Mouse (Mus musculus) ES-CJ7 (cell line): ENCODE data around the gene Btf3l4.

Experiments
- DNase-seq: peaks from one replicate; pipeline ENCODE4 v3.0.0; 2011; ENCODE audit warnings: low read depth, low spot score

Gene Btf3l4

DNA sequence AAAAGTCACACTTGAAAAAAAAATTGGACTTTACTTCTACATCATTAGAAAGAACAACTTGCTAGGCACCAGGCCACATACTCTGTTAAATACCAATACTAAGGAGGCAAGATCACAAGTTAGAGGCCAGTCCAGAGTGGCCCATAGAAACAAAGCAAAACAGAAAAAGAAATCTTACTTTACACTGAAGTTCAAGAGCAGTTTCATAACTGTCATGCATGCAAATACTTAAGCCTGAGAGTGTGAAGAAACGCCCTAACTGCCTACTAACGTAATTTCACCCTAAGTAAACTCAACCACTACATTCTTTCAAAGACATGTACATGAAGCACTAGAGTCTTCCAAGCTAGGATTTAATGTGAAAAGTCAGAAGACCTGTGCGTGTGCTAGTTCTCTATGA, 7.7 kb downstream of the Btf3l4 start:
- no peak for DNase-seq

DNA sequence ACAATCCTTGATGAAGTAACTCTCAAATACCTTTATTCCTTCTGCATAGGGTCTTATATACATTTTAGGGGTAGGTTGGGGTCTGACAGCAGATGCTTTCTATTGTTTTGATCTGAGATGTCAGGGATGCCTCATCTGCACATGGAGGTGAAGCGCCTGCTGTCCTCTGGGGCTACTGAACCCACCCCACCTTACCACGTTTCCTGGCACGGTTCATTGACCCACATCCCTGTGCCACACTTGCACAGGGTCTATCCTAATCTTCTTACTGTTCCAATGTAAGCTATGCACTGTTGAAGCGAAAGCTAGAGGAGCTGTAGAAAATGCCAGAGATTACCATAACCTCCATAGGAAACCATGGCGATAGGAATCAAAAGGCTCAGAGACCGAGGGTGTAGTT, 21.9 kb downstream of the Btf3l4 start:
- DNase-seq, result no peak

- DNase-seq, result no peak
Observed at GRCm38 (mm10) chr4:108811142-108811541, 22.3 kb downstream of the Btf3l4 start.

GRCm38 (mm10) chr4:108803535-108803934, 29.9 kb downstream of the Btf3l4 start:
- DNase-seq, result no peak

DNA sequence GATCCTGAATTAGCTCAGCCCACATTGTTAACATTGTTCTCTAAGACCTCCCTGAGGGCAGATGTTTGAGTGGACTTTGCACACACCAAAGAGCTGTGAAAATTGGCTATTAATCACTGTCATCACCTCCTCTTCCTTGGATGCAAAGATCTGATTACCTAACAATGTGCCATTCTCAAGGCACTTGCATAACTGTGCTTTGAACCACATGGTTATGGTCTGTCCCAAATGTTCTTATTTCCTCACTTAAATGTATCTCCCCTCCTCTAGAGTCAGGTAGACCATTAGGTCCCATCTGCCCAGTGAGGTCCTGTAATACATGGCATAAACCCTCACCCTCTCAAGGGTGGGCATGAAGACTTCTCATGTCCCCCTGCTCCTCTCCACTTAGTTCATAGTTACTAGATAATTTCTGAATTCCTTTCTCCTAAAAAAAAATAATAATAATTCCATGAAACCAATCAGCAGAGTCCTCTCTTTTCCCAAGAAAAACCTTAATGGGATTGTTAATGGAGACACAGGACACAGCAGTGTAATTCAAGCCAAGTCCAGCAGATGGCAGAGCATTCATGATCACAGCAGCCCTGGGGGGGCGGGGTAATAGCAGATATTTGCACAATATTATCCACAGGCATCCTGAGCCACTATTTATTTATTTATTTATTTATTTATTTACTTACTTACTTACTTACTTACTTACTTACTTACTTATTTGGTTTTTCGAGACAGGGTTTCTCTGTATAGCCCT, 35.2 kb downstream of the Btf3l4 start:
- peak; percentile 51 for DNase-seq

- peak; percentile 56 for DNase-seq
Observed at GRCm38 (mm10) chr4:108796701-108797100, 36.7 kb downstream of the Btf3l4 start.

GRCm38 (mm10) chr4:108793941-108794340, 39.5 kb downstream of the Btf3l4 start:
- no peak for DNase-seq

DNA sequence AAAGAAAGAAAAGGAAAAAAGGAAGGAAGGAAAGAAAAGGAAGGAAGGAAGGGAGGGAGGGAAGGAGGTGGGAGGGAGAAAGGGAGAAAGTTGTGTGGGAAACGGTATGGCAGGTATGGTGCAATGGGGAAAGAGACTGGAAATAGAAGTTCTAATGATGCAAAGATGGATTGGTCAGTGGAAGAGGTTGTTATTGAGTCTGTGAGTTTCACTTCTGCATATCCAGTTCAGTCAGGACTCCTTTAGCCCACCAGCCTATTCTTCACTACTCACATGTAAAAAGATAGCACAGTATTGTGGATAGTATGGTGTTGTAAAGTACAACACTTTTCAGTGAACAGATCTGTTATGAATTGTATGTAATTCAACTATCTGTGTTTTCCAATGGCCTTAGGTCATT, 42.9 kb downstream of the Btf3l4 start:
- DNase-seq, result no peak

DNA sequence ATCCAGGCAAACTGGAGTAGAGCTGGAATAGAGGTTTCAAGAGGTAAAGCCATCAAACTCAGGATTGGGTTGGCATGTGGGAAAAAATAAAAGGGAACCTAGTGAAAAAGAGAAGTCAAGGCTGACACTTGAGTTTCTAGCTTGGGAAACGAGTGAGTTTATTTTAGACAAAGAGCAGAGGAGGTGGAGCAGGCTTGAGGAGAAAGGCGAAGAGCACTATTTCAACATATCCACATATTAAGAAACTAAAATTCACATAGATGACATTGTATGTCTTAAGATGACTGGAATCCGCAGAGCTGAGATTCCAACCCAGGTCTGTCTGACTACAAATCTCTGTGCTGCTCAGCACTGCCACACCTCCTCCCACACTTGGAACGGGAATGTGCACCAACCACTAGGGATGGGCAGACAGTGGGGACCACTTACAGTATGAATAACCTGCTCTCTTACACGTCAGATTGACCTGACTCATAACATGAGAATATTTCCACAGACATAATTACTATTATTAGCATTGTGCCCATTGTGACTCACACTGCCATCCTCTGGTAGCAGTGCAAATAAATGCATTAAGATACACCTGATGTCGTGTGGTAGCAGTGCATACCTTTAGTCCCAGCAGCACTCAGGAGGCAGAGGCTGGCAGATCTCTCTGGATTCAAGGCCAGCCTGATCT, 44.0 kb downstream of the Btf3l4 start:
- no peak for DNase-seq

GRCm38 (mm10) chr4:108782421-108783085, 50.9 kb downstream of the Btf3l4 start:
- DNase-seq, result peak; percentile 11

- no peak for DNase-seq
Observed at GRCm38 (mm10) chr4:108781596-108781995, 51.8 kb downstream of the Btf3l4 start.

DNA sequence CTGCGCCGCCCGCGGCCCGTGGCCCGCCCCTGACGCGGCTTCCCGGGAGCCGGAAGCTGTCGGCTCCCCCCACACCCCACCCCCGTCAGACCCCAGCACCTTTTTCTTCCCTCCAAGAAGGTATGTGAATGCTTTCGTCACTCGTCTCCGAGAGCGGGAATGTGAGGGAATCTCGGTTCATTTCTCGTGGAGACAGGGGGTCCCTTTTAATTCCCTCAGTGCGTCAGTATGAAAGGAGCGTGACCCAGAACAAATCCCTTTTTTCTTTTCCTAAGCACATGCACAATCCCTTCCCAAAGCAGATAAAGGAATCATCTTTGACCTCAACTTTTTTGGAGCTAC, 52.6 kb downstream of the Btf3l4 start:
- peak; percentile 77 for DNase-seq

DNA sequence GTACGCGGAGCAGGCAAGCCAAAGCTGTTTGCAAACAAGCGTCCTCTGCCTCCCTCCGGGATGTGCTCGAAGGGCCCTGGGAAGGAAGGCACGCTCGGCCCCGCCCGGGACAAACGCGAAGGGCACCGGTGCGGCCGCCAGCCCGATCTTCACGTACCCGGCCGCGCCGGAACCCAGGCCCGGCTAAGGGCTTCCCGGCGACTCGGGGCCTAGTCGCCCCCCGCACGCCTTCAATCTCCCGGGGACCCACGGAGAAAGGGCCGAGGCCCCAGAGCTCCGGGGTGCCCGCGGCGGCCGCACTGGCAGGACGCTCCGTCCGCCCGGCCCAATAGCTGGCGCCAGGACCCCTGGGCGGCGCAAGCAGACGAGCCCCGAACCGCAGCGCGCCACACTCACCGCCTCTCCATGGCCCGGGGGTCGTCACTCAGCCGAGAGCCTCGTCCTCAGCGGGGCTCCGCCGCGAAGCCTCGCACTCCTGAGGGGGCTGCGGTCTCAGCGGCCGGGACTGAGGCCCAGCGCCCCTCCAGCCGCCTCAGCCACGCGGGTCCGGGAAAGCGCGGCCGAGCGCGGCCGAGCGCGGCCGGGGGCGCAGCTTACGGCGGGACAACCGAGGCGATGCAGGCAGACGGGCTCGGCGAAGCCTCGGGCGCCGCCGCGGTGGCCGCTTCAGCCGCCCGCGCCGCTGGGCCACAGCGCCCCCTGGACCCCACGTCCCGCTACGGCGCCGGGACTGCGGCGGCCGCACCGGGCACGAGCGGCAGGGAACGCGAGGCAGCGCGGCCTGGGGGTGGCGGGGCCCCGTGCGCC, 53.2 kb downstream of the Btf3l4 start, which contains the start of gene Zfyve9:
Gene Zfyve9, minus strand, starts transcription at position 742 of the 807 bp plus-strand sequence.
- peak; percentile 31 for DNase-seq

- DNase-seq, result peak; percentile 66
Observed at GRCm38 (mm10) chr4:108779763-108780056, 53.7 kb downstream of the Btf3l4 start.

GRCm38 (mm10) chr4:108768527-108768926, 64.9 kb downstream of the Btf3l4 start:
- DNase-seq, result no peak
